Mouse (Mus musculus): Measurements from ENCODE around the gene Bcl6.

GRCm38 (mm10) chr16:23968888-23969287, 19.8 kb downstream of the Bcl6 start:
- TF ChIP-seq CTCF (IDR thresholded peaks at IDR 0.05; ENCODE audit: borderline replicate concordance, insufficient read depth, low read length), result no peak
- no peak for TF ChIP-seq POLR2A (IDR thresholded peaks at IDR 0.05; ENCODE audit: low read depth, low read length)

Measured in embryonic fibroblast, embryonic 13.5 days (primary cell).